Mouse (Mus musculus) heart, postnatal 0 days (tissue): ENCODE results near the gene Fam168a. TPM values are rescaled to one million over a fixed set of nuclear protein-coding genes. Genes with fewer than 3 reads are reported as not detected.

ENCODE experiments used
- ATAC-seq: fragments of 200-750 bp; cut with Nextera tagmentation; 2 replicates; pipeline ENCODE4 v1.8.0; 2017; ENCODE audit warnings: low read depth, moderate number of reproducible peaks, moderate library complexity; ENCODE audit not compliant: insufficient read depth
- DNase-seq: peaks from one replicate; pipeline ENCODE4 v3.0.0-alpha.2; 2016; ENCODE audit warnings: low spot score
- H3K27ac ChIP-seq: fragments of 300-500 bp; sonication (generic); 2 replicates; pipeline ENCODE4 v1.5.1; 2014; ENCODE audit warnings: low read depth, mild to moderate bottlenecking
- H3K27me3 ChIP-seq: fragments of 300-500 bp; sonication (generic); 2 replicates; pipeline ENCODE4 v1.6.1; 2014; ENCODE audit warnings: low read length, mixed read lengths; ENCODE audit not compliant: control insufficient read depth, insufficient read depth
- H3K36me3 ChIP-seq: fragments of 300-500 bp; sonication (generic); replicated peaks from 2 replicates; pipeline ENCODE4 v1.6.1; 2014; ENCODE audit warnings: low read length, mixed read lengths; ENCODE audit not compliant: control insufficient read depth, insufficient read depth
- H3K4me1 ChIP-seq: fragments of 300-500 bp; sonication (generic); 2 replicates; pipeline ENCODE4 v1.6.1; 2014; ENCODE audit warnings: antibody characterized with exemption; ENCODE audit not compliant: control insufficient read depth, insufficient read depth
- H3K4me2 ChIP-seq: fragments of 300-500 bp; sonication (generic); 2 replicates; pipeline ENCODE4 v1.6.1; 2014; ENCODE audit warnings: low read depth, mild to moderate bottlenecking, low read length, moderate library complexity
- H3K4me3 ChIP-seq: fragments of 300-500 bp; sonication (generic); 2 replicates; pipeline ENCODE4 v1.5.1; 2014; ENCODE audit warnings: low read depth, low read length
- H3K9ac ChIP-seq: fragments of 300-500 bp; sonication (generic); replicated peaks from 2 replicates; pipeline ENCODE4 v1.6.1; 2014; ENCODE audit warnings: low read depth, low read length, mixed read lengths
- H3K9me3 ChIP-seq: fragments of 300-500 bp; sonication (generic); replicated peaks from 2 replicates; pipeline ENCODE4 v1.6.1; 2016; ENCODE audit warnings: low read length; ENCODE audit not compliant: control insufficient read depth
- CTCF ChIP-seq: IDR thresholded peaks from 2 replicates; pipeline ENCODE4 v1.5.1; 2016; ENCODE audit warnings: antibody characterized with exemption, control low read depth, low read depth
- EP300 ChIP-seq: IDR thresholded peaks from 2 replicates; pipeline ENCODE4 v1.6.1; 2016; ENCODE audit warnings: antibody characterized with exemption, low read depth
- WGBS: fragments of 180-500 bp; shearing (Covaris S2); extraction: QIAGEN DNeasy Blood & Tissue Kit; methylation state at CpG from one replicate; pipeline ENCODE4 v1.1.7; 2014; 5-methylcytosine and 5-hydroxymethylcytosine counted together
- polyA plus RNA-seq: library from polyadenylated mRNA; unstranded; fragments of >200 nt; fragmentation: Nextera tagmentation; extraction: Ambion mirVana; gene quantifications from 2 replicates; pipeline ENCODE4 v1.2.1, GENCODE M21; 2015
- total RNA-seq: library from RNA; depleted of rRNA; stranded (reverse); fragments of >200 nt; gene quantifications from 2 replicates; pipeline ENCODE4 v1.2.3, GENCODE M21; 2014; ENCODE audit warnings: low replicate concordance

Fam168a gene
- total and polyA plus RNA-seq, 2 experiments from 2014 or later: 20.0 to 29.0 TPM

GRCm38 (mm10) chr7:100744372-100744771 lies 37.9 kb downstream of the Fam168a start:
- WGBS: 95% methylated on average over 2 of the region's 2 CpGs
- no peaks in the 10 kb centered on the region for H3K4me1 ChIP-seq
- H3K4me2 ChIP-seq: no peak overlapping the region
- TF ChIP-seq CTCF: no peak
- TF ChIP-seq EP300: no peak
- H3K36me3 ChIP-seq: no peaks in the 10 kb centered on the region
- no peak overlapping the region for H3K9ac ChIP-seq
- H3K4me3 ChIP-seq: no peak overlapping the region
- no peak for DNase-seq
- H3K27me3 ChIP-seq: no peaks in the 10 kb centered on the region
- no peak for ATAC-seq
- H3K27ac ChIP-seq: no peak overlapping the region
- H3K9me3 ChIP-seq: no peaks in the 10 kb centered on the region

- DNase-seq (no peak), ATAC-seq (no peak)
- Histone ChIP-seq H3K27ac (no peak overlapping the region), H3K4me1 (no peaks in the 10 kb centered on the region), H3K9me3 (no peaks in the 10 kb centered on the region), H3K36me3 (no peaks in the 10 kb centered on the region), H3K4me3 (no peak overlapping the region), H3K4me2 (no peak overlapping the region), H3K27me3 (no peaks in the 10 kb centered on the region), H3K9ac (no peak overlapping the region)
- 58% methylated on average over 2 of the region's 2 CpGs for WGBS
- no peak for TF ChIP-seq CTCF
- no peak for TF ChIP-seq EP300
Measured at GRCm38 (mm10) chr7:100750101-100750500, 43.7 kb downstream of the Fam168a start.

DNA sequence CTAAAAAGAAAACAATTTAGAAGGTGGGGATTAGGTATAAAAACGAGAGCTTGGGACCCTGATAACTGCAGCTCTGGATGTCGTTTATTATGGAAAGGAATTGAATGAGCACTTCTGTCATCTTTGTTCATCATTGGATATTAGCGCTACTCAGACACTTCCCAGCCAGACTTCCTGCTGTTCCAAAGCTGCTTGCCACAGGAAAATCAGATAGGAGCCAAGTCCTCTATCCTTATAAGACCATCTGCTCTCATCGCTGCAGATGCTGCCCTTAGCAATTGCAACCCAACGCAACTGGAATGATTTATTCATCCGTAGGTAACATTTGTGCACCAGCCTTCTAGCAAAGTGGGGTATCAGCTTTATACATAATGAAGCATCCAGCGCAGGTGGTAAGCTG lies 52.3 kb downstream of the Fam168a start:
- DNase-seq (no peak), ATAC-seq (no peak)
- Histone ChIP-seq H3K4me2 (no peak overlapping the region), H3K4me1 (no peaks in the 10 kb centered on the region), H3K9ac (no peak overlapping the region), H3K27me3 (no peaks in the 10 kb centered on the region), H3K27ac (no peak overlapping the region), H3K4me3 (no peak overlapping the region), H3K9me3 (no peaks in the 10 kb centered on the region), H3K36me3 (no peaks in the 10 kb centered on the region)
- 82% methylated on average over 7 of the region's 7 CpGs for WGBS
- TF ChIP-seq CTCF: no peak
- no peak for TF ChIP-seq EP300

DNA sequence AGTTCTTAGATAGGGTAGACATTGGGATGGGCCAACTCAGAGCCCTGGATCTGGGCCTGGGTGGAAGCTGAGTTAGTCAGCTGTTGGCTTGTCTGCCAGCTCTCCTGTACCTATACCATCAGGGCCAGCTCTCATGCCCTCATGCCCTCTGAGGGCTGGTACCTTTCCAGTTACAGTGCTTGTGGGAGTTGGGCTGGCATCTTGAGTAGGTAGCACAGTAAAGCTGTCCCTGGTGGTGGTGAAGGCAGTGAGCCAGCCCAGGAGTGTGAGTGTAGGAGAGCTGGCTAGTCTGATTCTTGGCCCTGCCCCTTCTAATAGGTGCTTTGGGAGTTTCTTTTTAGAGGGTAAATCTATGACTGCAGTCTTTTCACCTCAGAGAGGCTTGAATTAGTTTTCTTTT lies 56.3 kb downstream of the Fam168a start:
- Histone ChIP-seq H3K4me1 (no peaks in the 10 kb centered on the region), H3K4me2 (no peak overlapping the region), H3K27me3 (no peaks in the 10 kb centered on the region), H3K9ac (no peak overlapping the region), H3K4me3 (no peak overlapping the region), H3K27ac (no peak overlapping the region), H3K36me3 (no peaks in the 10 kb centered on the region), H3K9me3 (no peaks in the 10 kb centered on the region)
- TF ChIP-seq EP300: no peak
- no peak for TF ChIP-seq CTCF
- no peak for ATAC-seq
- DNase-seq: no peak

DNA sequence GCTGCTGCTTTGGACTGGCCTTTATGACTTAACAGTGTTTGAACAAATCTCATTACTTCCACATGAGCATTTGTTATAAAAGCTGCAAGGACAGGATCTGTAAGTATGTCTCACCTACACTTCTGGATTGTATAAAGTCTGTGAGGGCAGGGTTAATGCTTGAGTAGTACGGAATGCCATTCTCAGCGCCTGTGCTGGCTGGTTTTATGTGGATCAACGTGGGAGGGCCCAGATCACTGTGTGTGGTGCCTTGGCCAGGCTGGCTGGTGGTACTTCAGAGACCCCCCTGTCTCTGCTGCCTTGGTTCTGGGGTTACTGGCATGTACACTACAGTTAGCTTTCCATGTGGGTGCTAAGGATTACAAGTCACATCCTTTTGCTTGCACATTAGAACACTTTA lies 61.1 kb downstream of the Fam168a start:
- no peak overlapping the region for H3K27ac ChIP-seq
- ATAC-seq: no peak
- no peaks in the 10 kb centered on the region for H3K4me1 ChIP-seq
- TF ChIP-seq CTCF (no peak), EP300 (no peak)
- no peaks in the 10 kb centered on the region for H3K27me3 ChIP-seq
- no peak overlapping the region for H3K4me3 ChIP-seq
- peaks cover 5% of the 10 kb centered on the region; the same call in 1 of the 2 replicates for H3K36me3 ChIP-seq
- 0 out of 2 replicates have a peak, but pooled peaks cover 5% of the 10 kb centered on the region for H3K9me3 ChIP-seq
- DNase-seq: no peak
- H3K4me2 ChIP-seq: no peak overlapping the region
- WGBS: 62% methylated on average over 3 of the region's 3 CpGs
- H3K9ac ChIP-seq: no peak overlapping the region

DNA sequence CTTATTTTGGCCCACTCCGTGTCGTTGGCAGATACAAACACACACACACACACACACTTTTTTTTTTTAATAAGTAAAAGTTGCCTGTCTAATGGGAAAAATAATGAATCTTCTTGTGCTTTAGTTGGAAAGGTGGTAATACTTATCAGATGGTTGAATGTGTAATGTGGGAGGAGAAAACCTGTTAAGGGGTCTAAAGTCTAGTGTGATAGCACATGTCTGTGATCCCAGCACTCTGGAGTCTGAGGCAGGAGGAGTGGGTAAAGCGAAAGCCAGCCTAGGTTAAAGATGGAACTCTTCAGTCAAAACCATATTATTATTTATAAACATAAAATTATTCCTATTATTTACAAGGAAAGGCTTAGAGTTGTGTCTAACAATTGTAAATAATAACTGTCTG lies 61.6 kb downstream of the Fam168a start:
- Histone ChIP-seq H3K27ac (no peak overlapping the region), H3K4me1 (no peaks in the 10 kb centered on the region), H3K36me3 (peaks cover 5% of the 10 kb centered on the region; the same call in 1 of the 2 replicates), H3K4me2 (no peak overlapping the region), H3K4me3 (no peak overlapping the region), H3K27me3 (no peaks in the 10 kb centered on the region), H3K9ac (no peak overlapping the region), H3K9me3 (0 out of 2 replicates have a peak, but pooled peaks cover 5% of the 10 kb centered on the region)
- ATAC-seq (no peak), DNase-seq (no peak)
- 89% methylated on average over 3 of the region's 3 CpGs for WGBS
- no peak for TF ChIP-seq EP300
- no peak for TF ChIP-seq CTCF
